8 mouse cellular contexts compared by ENCODE assay signal in the genomic region with DNA sequence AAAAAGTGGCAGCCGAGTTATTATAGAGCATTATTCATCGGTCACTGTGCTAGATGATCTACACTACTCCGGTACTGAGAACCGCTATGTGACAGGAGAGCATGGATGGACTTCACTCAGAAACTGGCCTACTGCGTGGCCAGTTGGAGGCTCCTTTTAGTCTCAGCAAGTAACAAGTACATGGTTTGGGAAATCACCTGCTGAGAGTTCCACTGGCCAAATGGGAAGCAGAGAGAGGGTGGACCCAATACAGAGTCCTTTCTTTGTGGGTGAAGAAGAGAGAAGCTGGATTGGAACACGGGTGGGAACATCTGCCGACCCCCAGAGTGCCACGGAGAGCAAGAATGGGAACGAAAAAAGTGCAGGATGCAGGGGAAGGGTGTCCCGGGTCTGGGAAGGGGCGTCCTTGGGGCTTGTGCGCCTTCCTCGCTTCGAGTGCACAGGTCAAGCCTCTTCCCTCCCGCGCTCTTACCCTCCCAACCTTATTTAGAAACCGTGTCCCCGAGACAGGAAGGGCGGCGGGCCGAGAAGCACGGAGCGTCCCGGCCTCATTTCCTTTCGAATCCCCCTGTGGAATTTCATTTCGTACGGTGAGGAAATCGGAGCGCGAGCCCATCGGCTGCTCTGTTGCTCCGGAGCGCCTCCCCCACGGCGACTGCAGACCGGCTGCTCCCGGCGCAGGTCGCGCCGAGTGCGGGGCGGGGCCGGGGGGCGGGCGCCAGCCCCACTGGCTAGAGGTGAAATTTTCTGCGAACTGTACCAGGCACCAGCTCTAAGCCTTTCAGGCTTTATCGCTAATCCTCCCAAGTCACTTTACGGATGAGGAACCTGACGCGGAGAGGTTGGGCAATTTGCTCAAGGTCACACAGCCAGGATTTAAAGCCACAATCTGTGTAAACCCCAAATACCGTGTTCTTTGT. TPM values are rescaled to one million over a fixed set of nuclear protein-coding genes. Genes with fewer than 3 reads are reported as not detected.
DNase-seq lines count a peak whose midpoint lies in the region; ATAC-seq lines count a peak whose summit lies in the region.

No protein-coding gene starts in this region.

- ATAC-seq in common myeloid progenitor, adult 5-6 weeks (replicated peaks; ENCODE audit: low read depth, poor library complexity, severe bottlenecking) = peak; percentile 54
- ATAC-seq in inflammation-experienced regulatory T-cells, adult 6 months = peak; percentile 39
- no peak for ATAC-seq in erythroid progenitor cell, adult 5-6 weeks (replicated peaks; ENCODE audit: low FRiP score, poor library complexity, severe bottlenecking)

- peak; percentile 85 to 94 for DNase-seq in adrenal gland, adult (ENCODE audit: inconsistent age in 2 of 2, low spot score in 1 of 2)
- DNase-seq in gastrocnemius, postnatal 25 days = peak; percentile 89
- peak; percentile 59 to 65 for DNase-seq in left cerebral cortex, postnatal 36 days (ENCODE audit: low spot score in 2 of 2)
- peak; percentile 77 for DNase-seq in mesoderm, embryonic 11.5 days (ENCODE audit: low read depth, low spot score)
- DNase-seq in right cerebral cortex, postnatal 25 days = peak; percentile 54

- intact Hi-C loops in left cerebral cortex, postnatal 36 days (cut with DNase I) = no loop called here

RNA-seq across cellular contexts. Expression of gene Tmem135, which starts 0.7 kb away (rescaled TPM):
- total RNA-seq in common myeloid progenitor, adult 5-6 weeks (2017) = 20.3 and 22.3 TPM in 2 replicates
- total RNA-seq in gastrocnemius, postnatal 25 days (2021) = 10 to 100 TPM; 13.1 to 21.6 TPM
- polyA plus RNA-seq in inflammation-experienced regulatory T-cells, adult 6 months (2017; shearing (Covaris generic)) = 10 to 100 TPM; 23.2 to 30.3 (median 26.3) TPM
- 10 to 100 TPM; 57.9 to 77.5 TPM for total RNA-seq in left cerebral cortex, postnatal 36 days (2021)
- total RNA-seq in erythroid progenitor cell, adult 5-6 weeks (2015; ENCODE audit: low replicate concordance) = 12.2 and 12.6 TPM in 2 replicates
- 1.3 and 10.7 TPM in 2 replicates for total RNA-seq in erythroid progenitor cell, adult 5-6 weeks (2017; ENCODE audit: low replicate concordance)

RNA-seq across cellular contexts. Expression of gene Fzd4, which starts 0.8 kb away (rescaled TPM):
- 0.50 and 0.58 TPM in 2 replicates for total RNA-seq in common myeloid progenitor, adult 5-6 weeks (2017)
- total RNA-seq in gastrocnemius, postnatal 25 days (2021) = 10 to 100 TPM; 22.0 to 39.9 TPM
- polyA plus RNA-seq in inflammation-experienced regulatory T-cells, adult 6 months (2017; shearing (Covaris generic)) = not detected
- total RNA-seq in left cerebral cortex, postnatal 36 days (2021) = 1 to 10 TPM; 6.5 to 6.7 TPM
- total RNA-seq in erythroid progenitor cell, adult 5-6 weeks (2015; ENCODE audit: low replicate concordance) = under 0.01 and 0.36 TPM in 2 replicates
- total RNA-seq in erythroid progenitor cell, adult 5-6 weeks (2017; ENCODE audit: low replicate concordance) = 0.26 TPM in 1 of 2 replicates, not detected in the other
